Mouse (Mus musculus): ENCODE results near the gene Hid1. TPM values are rescaled to one million over a fixed set of nuclear protein-coding genes. Genes with fewer than 3 reads are reported as not detected.

The Hid1 gene
- polyA plus RNA-seq, 1 experiment = 105 TPM

GRCm38 (mm10) chr11:115359293-115359692, 8.3 kb downstream of the Hid1 start:
- Histone ChIP-seq H3K4me3 (replicated peaks; ENCODE audit: insufficient read depth, low read depth, low read length) (no peak overlapping the region), H3K4me1 (ENCODE audit: control insufficient read depth, insufficient read depth, low read length) (peaks cover 18% of the 10 kb centered on the region), H3K27ac (ENCODE audit: insufficient read depth, low read length) (no peak overlapping the region), H3K27me3 (ENCODE audit: control insufficient read depth, insufficient read depth, low read length) (no peaks in the 10 kb centered on the region)
- peak in 1 of 2 experiments; percentile 40 for DNase-seq
- TF ChIP-seq CTCF (IDR thresholded peaks at IDR 0.05; ENCODE audit: borderline replicate concordance, insufficient read depth, low read depth, low read length) = no peak
- no peak for TF ChIP-seq POLR2A (IDR thresholded peaks at IDR 0.05; ENCODE audit: borderline replicate concordance, insufficient read depth, low read length)
- 39% methylated on average over 3 of the region's 3 CpGs for WGBS

DNA sequence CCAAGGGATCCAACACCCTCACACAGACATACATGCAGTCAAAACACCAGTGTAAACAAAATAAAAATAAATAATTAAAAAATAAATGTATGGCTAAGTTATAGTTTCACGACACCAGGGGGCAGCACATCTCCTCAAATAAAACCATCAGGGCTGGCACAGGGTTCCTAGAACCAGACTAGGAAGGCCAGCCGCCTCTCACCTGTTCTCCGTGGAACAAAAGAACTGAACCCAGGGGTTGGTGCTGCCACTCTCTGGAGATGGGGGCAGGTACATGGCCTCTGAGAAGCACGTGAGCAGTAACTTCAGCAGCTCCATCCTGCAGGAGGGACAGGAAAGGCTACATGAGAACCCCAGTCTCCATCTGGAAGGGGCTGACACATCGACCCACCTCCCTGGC, 9.1 kb downstream of the Hid1 start:
- DNase-seq = peak; percentile 82 to 84
- TF ChIP-seq POLR2A (IDR thresholded peaks at IDR 0.05; ENCODE audit: borderline replicate concordance, insufficient read depth, low read length) (no peak), CTCF (IDR thresholded peaks at IDR 0.05; ENCODE audit: borderline replicate concordance, insufficient read depth, low read depth, low read length) (peak; percentile 61; the same call in 1 of the 2 replicates)
- Histone ChIP-seq H3K4me3 (replicated peaks; ENCODE audit: insufficient read depth, low read depth, low read length) (no peak overlapping the region), H3K4me1 (ENCODE audit: control insufficient read depth, insufficient read depth, low read length) (peaks cover 12% of the 10 kb centered on the region; the same call in 1 of the 2 replicates), H3K27ac (ENCODE audit: insufficient read depth, low read length) (no peak overlapping the region), H3K27me3 (ENCODE audit: control insufficient read depth, insufficient read depth, low read length) (no peaks in the 10 kb centered on the region)
- 15% methylated on average over 5 of the region's 5 CpGs for WGBS

DNA sequence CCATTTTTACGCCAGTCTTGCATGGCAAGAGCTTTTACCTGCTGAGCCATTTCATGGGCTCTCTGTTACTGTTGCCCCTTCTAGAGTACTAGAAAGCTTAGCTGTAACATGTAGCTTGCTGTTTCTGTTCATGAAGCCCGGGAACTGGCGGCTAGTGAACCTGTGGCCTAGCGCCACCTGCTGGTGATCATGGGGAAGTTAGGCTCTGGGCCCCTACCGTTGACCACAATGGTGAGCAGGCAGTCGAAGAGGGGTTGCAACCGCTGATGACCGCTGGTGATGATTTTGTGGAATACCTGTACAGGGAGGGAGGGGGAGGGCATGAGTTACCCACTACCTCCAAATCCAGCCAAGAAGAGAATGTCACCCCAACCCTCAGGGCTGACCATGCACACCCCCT, 13.4 kb downstream of the Hid1 start:
- H3K27me3 ChIP-seq (ENCODE audit: control insufficient read depth, insufficient read depth, low read length) = no peaks in the 10 kb centered on the region
- no peak for TF ChIP-seq POLR2A (IDR thresholded peaks at IDR 0.05; ENCODE audit: borderline replicate concordance, insufficient read depth, low read length)
- TF ChIP-seq CTCF (IDR thresholded peaks at IDR 0.05; ENCODE audit: borderline replicate concordance, insufficient read depth, low read depth, low read length) = peak; percentile 92
- H3K4me3 ChIP-seq (replicated peaks; ENCODE audit: insufficient read depth, low read depth, low read length) = no peak overlapping the region
- 4% methylated on average over 8 of the region's 8 CpGs for WGBS
- H3K4me1 ChIP-seq (ENCODE audit: control insufficient read depth, insufficient read depth, low read length) = peaks cover 7% of the 10 kb centered on the region; the same call in 1 of the 2 replicates
- peak; percentile 73 to 75 for DNase-seq
- no peak overlapping the region for H3K27ac ChIP-seq (ENCODE audit: insufficient read depth, low read length)

GRCm38 (mm10) chr11:115353375-115353774, 14.2 kb downstream of the Hid1 start:
- Histone ChIP-seq H3K27me3 (ENCODE audit: control insufficient read depth, insufficient read depth, low read length) (no peaks in the 10 kb centered on the region), H3K4me3 (replicated peaks; ENCODE audit: insufficient read depth, low read depth, low read length) (no peak overlapping the region), H3K27ac (ENCODE audit: insufficient read depth, low read length) (no peak overlapping the region), H3K4me1 (ENCODE audit: control insufficient read depth, insufficient read depth, low read length) (no peaks in the 10 kb centered on the region; the same call in 1 of the 2 replicates)
- no peak for DNase-seq
- TF ChIP-seq POLR2A (IDR thresholded peaks at IDR 0.05; ENCODE audit: borderline replicate concordance, insufficient read depth, low read length) (no peak), CTCF (IDR thresholded peaks at IDR 0.05; ENCODE audit: borderline replicate concordance, insufficient read depth, low read depth, low read length) (no peak)
- 93% methylated on average over 5 of the region's 5 CpGs for WGBS

DNA sequence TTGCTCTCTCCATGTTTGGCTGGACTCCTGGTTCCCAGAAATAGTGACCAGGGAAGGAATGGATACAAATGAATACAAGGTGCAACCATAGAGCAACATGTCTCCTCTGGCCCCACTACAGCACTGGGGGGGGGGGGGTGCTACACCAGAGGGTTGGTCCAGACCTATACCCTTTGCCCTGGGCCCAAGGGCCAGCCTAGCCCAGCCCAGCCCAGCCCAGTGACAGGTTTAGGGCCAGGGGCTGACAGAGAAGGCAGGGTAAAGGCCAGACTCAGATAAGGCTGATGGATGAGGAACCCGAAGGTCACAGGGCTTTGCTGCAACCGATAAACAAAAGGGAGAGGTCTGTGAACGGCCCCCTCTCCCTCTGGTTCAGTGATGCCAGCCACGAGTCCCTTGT, 17.6 kb downstream of the Hid1 start:
- WGBS = 78% methylated on average over 4 of the region's 4 CpGs
- no peak overlapping the region for H3K4me3 ChIP-seq (replicated peaks; ENCODE audit: insufficient read depth, low read depth, low read length)
- no peak overlapping the region for H3K27ac ChIP-seq (ENCODE audit: insufficient read depth, low read length)
- no peaks in the 10 kb centered on the region; the same call in 1 of the 2 replicates for H3K4me1 ChIP-seq (ENCODE audit: control insufficient read depth, insufficient read depth, low read length)
- TF ChIP-seq CTCF (IDR thresholded peaks at IDR 0.05; ENCODE audit: borderline replicate concordance, insufficient read depth, low read depth, low read length) (no peak), POLR2A (IDR thresholded peaks at IDR 0.05; ENCODE audit: borderline replicate concordance, insufficient read depth, low read length) (no peak)
- no peaks in the 10 kb centered on the region for H3K27me3 ChIP-seq (ENCODE audit: control insufficient read depth, insufficient read depth, low read length)
- no peak for DNase-seq

- WGBS = 64% methylated on average over 17 of the region's 17 CpGs
- no peak overlapping the region for H3K4me3 ChIP-seq (replicated peaks; ENCODE audit: insufficient read depth, low read depth, low read length)
- DNase-seq = no peak
- H3K27ac ChIP-seq (ENCODE audit: insufficient read depth, low read length) = no peak overlapping the region
- H3K4me1 ChIP-seq (ENCODE audit: control insufficient read depth, insufficient read depth, low read length) = no peaks in the 10 kb centered on the region; the same call in 1 of the 2 replicates
- TF ChIP-seq POLR2A (IDR thresholded peaks at IDR 0.05; ENCODE audit: borderline replicate concordance, insufficient read depth, low read length) (no peak), CTCF (IDR thresholded peaks at IDR 0.05; ENCODE audit: borderline replicate concordance, insufficient read depth, low read depth, low read length) (no peak)
- no peaks in the 10 kb centered on the region for H3K27me3 ChIP-seq (ENCODE audit: control insufficient read depth, insufficient read depth, low read length)
Measured at GRCm38 (mm10) chr11:115348681-115349248, 18.8 kb downstream of the Hid1 start.

GRCm38 (mm10) chr11:115345515-115345914, 22.0 kb downstream of the Hid1 start:
- WGBS = 55% methylated on average over 7 of the region's 7 CpGs
- no peak overlapping the region for H3K27ac ChIP-seq (ENCODE audit: insufficient read depth, low read length)
- peaks cover 2% of the 10 kb centered on the region; the same call in 1 of the 2 replicates for H3K4me1 ChIP-seq (ENCODE audit: control insufficient read depth, insufficient read depth, low read length)
- no peak for DNase-seq
- H3K4me3 ChIP-seq (replicated peaks; ENCODE audit: insufficient read depth, low read depth, low read length) = no peak overlapping the region
- H3K27me3 ChIP-seq (ENCODE audit: control insufficient read depth, insufficient read depth, low read length) = no peaks in the 10 kb centered on the region
- TF ChIP-seq CTCF (IDR thresholded peaks at IDR 0.05; ENCODE audit: borderline replicate concordance, insufficient read depth, low read depth, low read length) = no peak
- TF ChIP-seq POLR2A (IDR thresholded peaks at IDR 0.05; ENCODE audit: borderline replicate concordance, insufficient read depth, low read length) = no peak

DNA sequence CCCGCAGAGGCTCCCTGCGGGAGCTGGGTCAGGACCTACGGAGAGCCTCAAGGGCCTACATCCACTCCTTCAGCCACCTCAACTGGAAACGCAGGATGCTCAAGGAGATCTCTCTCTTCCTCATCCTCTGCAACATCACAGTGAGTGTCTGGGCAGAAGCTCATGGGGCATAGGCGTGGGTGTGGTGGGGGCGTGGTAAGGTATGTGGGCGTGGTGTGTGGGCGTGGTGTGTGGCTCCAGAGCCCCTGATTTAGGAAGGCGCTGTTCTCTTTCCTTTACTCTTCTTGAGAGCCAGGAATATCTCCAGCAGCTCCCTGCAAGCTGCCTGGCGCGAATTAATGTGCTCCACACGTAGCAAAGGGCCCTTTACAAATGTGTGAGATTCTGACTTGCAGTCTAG, 22.6 kb downstream of the Hid1 start:
- no peak for TF ChIP-seq POLR2A (IDR thresholded peaks at IDR 0.05; ENCODE audit: borderline replicate concordance, insufficient read depth, low read length)
- TF ChIP-seq CTCF (IDR thresholded peaks at IDR 0.05; ENCODE audit: borderline replicate concordance, insufficient read depth, low read depth, low read length) = no peak
- DNase-seq = peak in 1 of 2 experiments; percentile 6
- WGBS = 39% methylated on average over 12 of the region's 12 CpGs

More for the DNA sequence above, 22.6 kb downstream of the Hid1 start:
- no peaks in the 10 kb centered on the region for H3K27me3 ChIP-seq (ENCODE audit: control insufficient read depth, insufficient read depth, low read length)
- H3K27ac ChIP-seq (ENCODE audit: insufficient read depth, low read length) = no peak overlapping the region
- H3K4me1 ChIP-seq (ENCODE audit: control insufficient read depth, insufficient read depth, low read length) = peaks cover 2% of the 10 kb centered on the region; the same call in 1 of the 2 replicates
- H3K4me3 ChIP-seq (replicated peaks; ENCODE audit: insufficient read depth, low read depth, low read length) = no peak overlapping the region
